Mouse (Mus musculus): ENCODE results near the gene Pram1.

The Pram1 gene

DNA sequence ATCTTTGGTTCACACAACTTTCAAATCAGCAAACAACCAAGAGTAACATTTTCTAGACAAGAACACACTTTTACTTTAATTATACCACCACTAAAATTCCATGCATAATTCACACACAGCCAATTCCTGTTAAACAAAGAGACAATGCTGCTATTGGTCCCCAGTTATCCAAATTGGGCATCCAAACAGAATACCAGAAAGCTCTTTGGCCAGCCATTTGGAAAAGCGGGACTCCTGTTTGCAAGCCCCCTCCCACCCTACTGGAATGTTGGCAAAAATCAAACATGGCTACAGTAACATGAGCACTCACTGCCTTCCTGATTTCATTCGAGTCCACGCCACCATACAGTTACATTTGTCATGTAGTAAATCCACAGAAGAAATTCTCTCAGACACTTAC, 31.8 kb downstream of the Pram1 start:
- no peak for DNase-seq (ENCODE audit: low read depth)

GRCm38 (mm10) chr17:33673837-33674236, 36.0 kb downstream of the Pram1 start:
- DNase-seq (ENCODE audit: low read depth), result no peak

- DNase-seq (ENCODE audit: low read depth), result peak; percentile 35
Measured at GRCm38 (mm10) chr17:33675452-33675851, 37.6 kb downstream of the Pram1 start.

DNA sequence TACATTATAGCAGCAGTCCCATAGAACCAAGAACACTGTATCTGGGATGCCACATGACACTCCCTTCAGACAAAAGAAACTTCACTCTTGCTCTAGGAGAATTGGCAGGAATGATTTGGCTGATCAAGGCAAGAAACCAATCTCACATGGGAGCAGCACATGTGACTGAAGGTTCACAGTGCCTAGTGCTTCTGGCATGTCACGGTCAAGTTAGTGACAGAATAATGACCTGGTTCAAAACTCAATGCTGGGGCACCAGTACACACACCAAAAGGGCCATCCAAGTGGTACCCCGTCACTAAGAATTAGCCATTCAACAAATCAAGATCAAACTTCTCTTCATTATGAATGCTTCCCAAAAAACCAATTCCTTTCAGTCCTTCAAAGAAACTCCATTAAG, 38.2 kb downstream of the Pram1 start:
- no peak for DNase-seq (ENCODE audit: low read depth)

DNA sequence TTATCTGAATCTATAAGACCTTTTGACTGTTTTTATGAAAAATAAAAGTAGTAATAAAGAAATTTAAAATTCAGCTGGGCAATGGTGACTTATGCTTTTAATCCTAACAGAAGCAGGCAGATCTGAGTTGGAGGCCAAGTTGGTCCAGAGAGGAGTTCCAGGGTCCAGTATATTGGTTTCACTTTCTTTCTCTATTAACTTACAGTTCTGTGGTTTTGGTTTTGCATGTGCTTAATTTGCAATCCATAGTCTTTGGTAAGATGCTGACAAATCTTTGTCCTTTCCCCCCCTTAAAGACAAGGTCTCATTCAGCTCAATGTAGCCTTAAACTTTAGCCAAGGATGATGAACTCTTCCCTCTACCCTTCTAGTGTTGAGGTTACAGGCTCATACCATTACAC, 40.9 kb downstream of the Pram1 start:
- DNase-seq (ENCODE audit: low read depth), result no peak

GRCm38 (mm10) chr17:33681767-33682166, 43.9 kb downstream of the Pram1 start:
- no peak for DNase-seq (ENCODE audit: low read depth)

GRCm38 (mm10) chr17:33684671-33685231, 46.9 kb downstream of the Pram1 start:
- peak; percentile 87 for DNase-seq (ENCODE audit: low read depth)

- peak; percentile 98 for DNase-seq (ENCODE audit: low read depth)
Measured at GRCm38 (mm10) chr17:33685249-33685653, 47.4 kb downstream of the Pram1 start.

GRCm38 (mm10) chr17:33686760-33687159, 48.9 kb downstream of the Pram1 start, which contains the start of gene Hnrnpm:
TSS of gene Hnrnpm (minus strand) at chr17:33686860.
- no peak for DNase-seq (ENCODE audit: low read depth)
